In the genomic region with DNA sequence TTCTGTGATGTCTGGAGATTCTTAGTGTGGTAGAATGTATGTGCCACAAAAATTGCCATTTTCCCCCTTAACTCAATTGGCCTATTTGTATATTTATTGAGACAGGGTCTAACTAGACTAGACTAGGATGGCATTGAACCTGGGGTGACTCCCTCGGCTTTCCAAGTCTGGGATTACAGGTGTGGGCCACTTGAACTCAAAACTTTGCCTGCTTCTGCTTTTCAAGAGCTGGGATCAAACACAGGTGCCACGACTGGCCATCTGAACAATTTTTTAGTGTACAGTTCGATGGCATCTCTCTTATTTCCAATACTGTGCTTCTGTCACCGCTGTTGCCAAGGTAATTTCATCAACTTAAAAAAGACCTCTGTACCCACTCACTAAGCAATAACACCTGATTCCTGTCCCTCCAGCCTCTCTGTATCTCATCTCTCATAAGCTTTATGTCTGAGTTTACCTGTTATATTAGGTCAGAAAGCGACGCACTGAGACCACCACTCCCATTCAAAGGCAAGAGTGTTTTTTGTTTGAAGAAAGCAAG, we compare ENCODE assay signal across 8 mouse cellular contexts. TPM values are rescaled to one million over a fixed set of nuclear protein-coding genes. Genes with fewer than 3 reads are reported as not detected.
A peak's percentile ranks its signal among the peaks of the same experiment; 100 is the strongest.
DNase-seq lines count a peak whose midpoint lies in the region; ATAC-seq and TF ChIP-seq lines count a peak whose summit lies in the region.

No protein-coding gene starts in this region.

- DNase-seq in kidney, adult 11 months: no peak
- peak; percentile 46 for DNase-seq in MEL (ENCODE audit: low read depth, low spot score)
- no peak for DNase-seq in hindbrain, embryonic 11.5 days (ENCODE audit: low spot score)
- no peak for DNase-seq in thymus, postnatal 4 days
- no peak for DNase-seq in gastrocnemius, adult 18-20 months (ENCODE audit: low spot score)
- no peak for DNase-seq in left cerebral cortex, postnatal 36 days (ENCODE audit: low spot score in 2 of 2)

- no peak for TF ChIP-seq POLR2A in MEL (IDR thresholded peaks at IDR 0.05; ENCODE audit: control insufficient read depth in 1 of 2, insufficient read depth in 1 of 2, low read depth in 1 of 2, low read length in 2 of 2, poor library complexity in 1 of 2)

- H3K27me3 ChIP-seq in kidney, embryonic 14.5 days (ENCODE audit: control insufficient read depth, insufficient read depth, low read length): no peaks in the 10 kb centered on the region
- H3K27me3 ChIP-seq in MEL (ENCODE audit: control insufficient read depth in 1 of 2, insufficient read depth in 2 of 2, low read length in 2 of 2): no peaks in the 10 kb centered on the region
- no peaks in the 10 kb centered on the region for H3K27me3 ChIP-seq in hindbrain, embryonic 11.5 days (ENCODE audit: control insufficient read depth, insufficient read depth, low read length)

- intact Hi-C loops in left cerebral cortex, postnatal 36 days (cut with DNase I): no loop called here

- H3K36me3 ChIP-seq in kidney, embryonic 14.5 days (ENCODE audit: control insufficient read depth, insufficient read depth, low read length): no peaks in the 10 kb centered on the region
- H3K36me3 ChIP-seq in MEL (ENCODE audit: control insufficient read depth in 1 of 2, insufficient read depth in 2 of 2, low read length in 2 of 2) (peaks cover 0 to 9% of the 10 kb centered on the region in 2 experiments; a peak in 2 of 4 replicates), macrophage (ENCODE audit: inconsistent target) (peaks cover 7% of the 10 kb centered on the region; the same call in 1 of the 2 replicates)
- no peaks in the 10 kb centered on the region for H3K36me3 ChIP-seq in hindbrain, embryonic 11.5 days (ENCODE audit: control insufficient read depth, insufficient read depth, low read length)

- TF ChIP-seq RAD21 in MEL (IDR thresholded peaks at IDR 0.05; ENCODE audit: low read depth, low read length): no peak

- no peaks in the 10 kb centered on the region for H3K9me3 ChIP-seq in kidney, embryonic 14.5 days (ENCODE audit: control insufficient read depth, low read length)
- no peaks in the 10 kb centered on the region for H3K9me3 ChIP-seq in MEL (replicated peaks; ENCODE audit: insufficient read depth, low read length)
- H3K9me3 ChIP-seq in hindbrain, embryonic 11.5 days (ENCODE audit: control insufficient read depth, low read length): no peaks in the 10 kb centered on the region

- H3K4me3 ChIP-seq in kidney, embryonic 14.5 days (ENCODE audit: low read length): peak overlapping the region; percentile 60; the same call in 1 of the 2 replicates
- H3K4me3 ChIP-seq in MEL (ENCODE audit: control insufficient read depth in 1 of 2, insufficient read depth in 1 of 2, low read depth in 2 of 2, low read length in 2 of 2) (peak overlapping the region; percentile 90 to 91), macrophage (ENCODE audit: inconsistent target) (peak overlapping the region; percentile 92)
- H3K4me3 ChIP-seq in hindbrain, embryonic 11.5 days (ENCODE audit: low read depth, low read length): peak overlapping the region; percentile 42

- H3K79me2 ChIP-seq in MEL (ENCODE audit: control insufficient read depth, insufficient read depth, low read length, poor library complexity) (peaks cover 4% of the 10 kb centered on the region; the same call in 1 of the 2 replicates), macrophage (ENCODE audit: inconsistent target) (peaks cover 43% of the 10 kb centered on the region)

- no peak for TF ChIP-seq CTCF in MEL (IDR thresholded peaks at IDR 0.05 in 2 of 3, conservative IDR thresholded peaks at IDR 0.05 in 1 of 3; ENCODE audit: control insufficient read depth in 1 of 3, insufficient read depth in 1 of 3, low read depth in 2 of 3, low read length in 3 of 3, poor library complexity in 1 of 3, severe bottlenecking in 1 of 3)

- H3K9ac ChIP-seq in kidney, embryonic 14.5 days (ENCODE audit: low read depth, low read length): peak overlapping the region; percentile 63; the same call in 1 of the 2 replicates
- peak overlapping the region; percentile 88 for H3K9ac ChIP-seq in MEL (ENCODE audit: control insufficient read depth, low read depth, low read length, poor library complexity, severe bottlenecking)
- H3K9ac ChIP-seq in hindbrain, embryonic 11.5 days (ENCODE audit: low read depth, low read length): no peak overlapping the region

- TF ChIP-seq EP300 in MEL (IDR thresholded peaks at IDR 0.05; ENCODE audit: low read depth in 1 of 2, low read length in 2 of 2): no peak

- H3K4me2 ChIP-seq in kidney, embryonic 14.5 days (replicated peaks; ENCODE audit: low read depth, low read length): peak overlapping the region; percentile 56
- peak overlapping the region; percentile 42 for H3K4me2 ChIP-seq in hindbrain, embryonic 11.5 days (replicated peaks; ENCODE audit: low read depth, low read length)

- no peak for ATAC-seq in kidney, embryonic 14.5 days (ENCODE audit: low FRiP score, low TSS enrichment)
- ATAC-seq in hindbrain, embryonic 11.5 days (ENCODE audit: low FRiP score): no peak

- WGBS in kidney, embryonic 14.5 days: 91% methylated on average over 6 of the region's 6 CpGs
- 91% methylated on average over 6 of the region's 6 CpGs for WGBS in hindbrain, embryonic 11.5 days
- WGBS in macrophage (ENCODE audit: missing documents): 79% methylated on average over 6 of the region's 6 CpGs

- no peak overlapping the region for H3K27ac ChIP-seq in kidney, embryonic 14.5 days (ENCODE audit: low read depth, low read length)
- H3K27ac ChIP-seq in MEL (ENCODE audit: control insufficient read depth, low read depth, low read length) (peak overlapping the region; percentile 77; the same call in 1 of the 2 replicates), macrophage (peak overlapping the region; percentile 95)
- H3K27ac ChIP-seq in hindbrain, embryonic 11.5 days (ENCODE audit: low read depth, low read length): no peak overlapping the region

- H3K4me1 ChIP-seq in kidney, embryonic 14.5 days (ENCODE audit: control insufficient read depth, insufficient read depth, low read length): no peaks in the 10 kb centered on the region
- H3K4me1 ChIP-seq in MEL (ENCODE audit: control insufficient read depth in 1 of 2, insufficient read depth in 2 of 2, low read length in 2 of 2): peaks cover 2 to 11% of the 10 kb centered on the region in 2 experiments; a peak in 3 of 4 replicates
- no peaks in the 10 kb centered on the region for H3K4me1 ChIP-seq in hindbrain, embryonic 11.5 days (replicated peaks; ENCODE audit: control insufficient read depth, insufficient read depth, low read length)

RNA-seq across cellular contexts. Expression of gene Rnf135, which starts 0.9 kb away (rescaled TPM):
- polyA plus RNA-seq in kidney, embryonic 14.5 days (2014; fragmentation: Nextera tagmentation; extraction: Ambion mirVana): 6.4 and 8.0 TPM in 2 replicates
- 4.1 and 5.2 TPM in 2 replicates for total RNA-seq in MEL (2012; rRNA removed)
- polyA plus RNA-seq in MEL (2012; ENCODE audit: insufficient read depth in 1 of 2, insufficient read length in 2 of 2, low read depth in 1 of 2, low replicate concordance in 2 of 2, missing spikeins in 1 of 2): 1 to 10 TPM in 1 of 2 experiments, not detected in 1; 8.0 TPM
- polyA plus RNA-seq in hindbrain, embryonic 11.5 days (2014; fragmentation: Nextera tagmentation; extraction: Ambion mirVana): 3.3 and 3.8 TPM in 2 replicates
- total RNA-seq in macrophage (2018; cell fraction: chromatin; rRNA removed): 10 to 100 TPM; 17.2 to 69.8 (median 48.8) TPM
- total RNA-seq in macrophage (2018; cell fraction: cytosol; rRNA removed): 10 to 100 TPM; 15.5 to 57.5 (median 30.7) TPM
- total RNA-seq in macrophage (2018; cell fraction: nucleus; rRNA removed): 10 to 100 TPM; 23.7 to 88.1 (median 50.5) TPM
- polyA plus RNA-seq in macrophage (2018): 8.8 to 30.5 TPM (median 15.2 TPM) in 3 replicates
- 1 to 10 TPM; 1.6 to 1.7 TPM for total RNA-seq in gastrocnemius, adult 18-20 months (2021)
- total RNA-seq in left cerebral cortex, postnatal 36 days (2021): 1 to 10 TPM; 5.0 to 7.0 TPM

RNA-seq across cellular contexts. Expression of gene Rhot1, which starts 24.2 kb away (rescaled TPM):
- polyA plus RNA-seq in kidney, embryonic 14.5 days (2014; fragmentation: Nextera tagmentation; extraction: Ambion mirVana): 38.3 and 66.8 TPM in 2 replicates
- total RNA-seq in MEL (2012; rRNA removed): 39.8 and 43.7 TPM in 2 replicates
- polyA plus RNA-seq in MEL (2012; ENCODE audit: insufficient read depth in 1 of 2, insufficient read length in 2 of 2, low read depth in 1 of 2, low replicate concordance in 2 of 2, missing spikeins in 1 of 2) (100 to 1,000 TPM in 1 of 2 experiments, 10 to 100 TPM in 1; 44.3 to 919 TPM), macrophage (2018) (29.4 to 36.6 TPM (median 30.4 TPM) in 3 replicates)
- 73.8 and 74.9 TPM in 2 replicates for polyA plus RNA-seq in hindbrain, embryonic 11.5 days (2014; fragmentation: Nextera tagmentation; extraction: Ambion mirVana)
- total RNA-seq in macrophage (2018; cell fraction: chromatin; rRNA removed): 100 to 1,000 TPM in 11 of 26 experiments, 10 to 100 TPM in 15; 39.2 to 147 (median 95.7) TPM
- 10 to 100 TPM; 27.7 to 40.3 (median 34.9) TPM for total RNA-seq in macrophage (2018; cell fraction: cytosol; rRNA removed)
- total RNA-seq in macrophage (2018; cell fraction: nucleus; rRNA removed): 100 to 1,000 TPM in 3 of 26 experiments, 10 to 100 TPM in 23; 28.3 to 114 (median 51.9) TPM
- total RNA-seq in gastrocnemius, adult 18-20 months (2021): 10 to 100 TPM; 39.7 to 40.2 TPM
- 10 to 100 TPM; 68.0 to 68.5 TPM for total RNA-seq in left cerebral cortex, postnatal 36 days (2021)

RNA-seq across cellular contexts. Expression of gene Adap2, which starts 30.7 kb away (rescaled TPM):
- 1.3 and 2.1 TPM in 2 replicates for polyA plus RNA-seq in kidney, embryonic 14.5 days (2014; fragmentation: Nextera tagmentation; extraction: Ambion mirVana)
- not detected in 2 replicates for total RNA-seq in MEL (2012; rRNA removed)
- polyA plus RNA-seq in MEL (2012; ENCODE audit: insufficient read depth in 1 of 2, insufficient read length in 2 of 2, low read depth in 1 of 2, low replicate concordance in 2 of 2, missing spikeins in 1 of 2) (not detected), macrophage (2018) (54.5 to 101 TPM (median 85.2 TPM) in 3 replicates)
- 1.1 and 1.4 TPM in 2 replicates for polyA plus RNA-seq in hindbrain, embryonic 11.5 days (2014; fragmentation: Nextera tagmentation; extraction: Ambion mirVana)
- total RNA-seq in macrophage (2018; cell fraction: chromatin; rRNA removed): 100 to 1,000 TPM; 119 to 715 (median 357) TPM
- total RNA-seq in macrophage (2018; cell fraction: cytosol; rRNA removed): 100 to 1,000 TPM in 19 of 26 experiments, 10 to 100 TPM in 7; 65.8 to 202 (median 108) TPM
- 100 to 1,000 TPM in 24 of 26 experiments, 10 to 100 TPM in 2; 94.4 to 583 (median 247) TPM for total RNA-seq in macrophage (2018; cell fraction: nucleus; rRNA removed)
- total RNA-seq in gastrocnemius, adult 18-20 months (2021): 1 to 10 TPM; 2.7 to 3.6 TPM
- total RNA-seq in left cerebral cortex, postnatal 36 days (2021): 10 to 100 TPM in 1 of 2 experiments, 1 to 10 TPM in 1; 7.1 to 10.6 TPM

RNA-seq across cellular contexts. Expression of gene Tefm, which starts 42.6 kb away (rescaled TPM):
- polyA plus RNA-seq in kidney, embryonic 14.5 days (2014; fragmentation: Nextera tagmentation; extraction: Ambion mirVana): 33.5 and 36.5 TPM in 2 replicates
- total RNA-seq in MEL (2012; rRNA removed): 30.0 and 33.9 TPM in 2 replicates
- polyA plus RNA-seq in MEL (2012; ENCODE audit: insufficient read depth in 1 of 2, insufficient read length in 2 of 2, low read depth in 1 of 2, low replicate concordance in 2 of 2, missing spikeins in 1 of 2) (10 to 100 TPM in 1 of 2 experiments, not detected in 1; 23.6 TPM), macrophage (2018) (7.9 to 16.0 TPM (median 9.1 TPM) in 3 replicates)
- 29.4 and 34.6 TPM in 2 replicates for polyA plus RNA-seq in hindbrain, embryonic 11.5 days (2014; fragmentation: Nextera tagmentation; extraction: Ambion mirVana)
- total RNA-seq in macrophage (2018; cell fraction: chromatin; rRNA removed): 10 to 100 TPM in 5 of 26 experiments, 1 to 10 TPM in 21; 1.0 to 12.9 (median 5.6) TPM
- total RNA-seq in macrophage (2018; cell fraction: cytosol; rRNA removed): 10 to 100 TPM in 18 of 26 experiments, 1 to 10 TPM in 8; 4.6 to 15.5 (median 10.5) TPM
- total RNA-seq in macrophage (2018; cell fraction: nucleus; rRNA removed): 10 to 100 TPM in 10 of 26 experiments, 1 to 10 TPM in 16; 1.6 to 17.8 (median 8.9) TPM
- total RNA-seq in gastrocnemius, adult 18-20 months (2021): 10 to 100 TPM; 19.2 to 20.5 TPM
- total RNA-seq in left cerebral cortex, postnatal 36 days (2021): 1 to 10 TPM; 7.9 to 8.3 TPM

Comparison
In these comparisons a context has a peak if more than half of its experiments do, and no peak if none do; other contexts are left out.
1. H3K27ac ChIP-seq: peak in MEL (single experiment) and macrophage (single experiment); none in kidney, embryonic 14.5 days (single experiment) and hindbrain, embryonic 11.5 days (single experiment).
2. H3K4me3 ChIP-seq: peak in every context shown above with its lines; median percentile 92 in macrophage; 90 in MEL; 60 in kidney, embryonic 14.5 days; 42 in hindbrain, embryonic 11.5 days.
3. RNA of gene Adap2, which starts 30.7 kb away (polyA plus RNA-seq): 54.5 to 101 TPM in macrophage; 1.3 to 2.1 TPM in kidney, embryonic 14.5 days, 1.1 to 1.4 TPM in hindbrain, embryonic 11.5 days and not detected in MEL; every median in the first group is over 10 times any median in the second.